Comparison of ENCODE assay signal across 8 mouse cellular contexts in genomic region chr2:20779484-20780381, GRCm38 (mm10).
A peak's percentile ranks its signal among the peaks of the same experiment; 100 is the strongest.
DNase-seq lines count a peak whose midpoint lies in the region; ATAC-seq and TF ChIP-seq lines count a peak whose summit lies in the region.

No protein-coding gene starts in this region.

- no peaks in the 10 kb centered on the region for H3K4me1 ChIP-seq in embryonic fibroblast, embryonic 13.5 days (ENCODE audit: control insufficient read depth, insufficient read depth, low read length)
- H3K4me1 ChIP-seq in hindbrain, embryonic 12.5 days = no peaks in the 10 kb centered on the region

- H3K4me2 ChIP-seq in hindbrain, embryonic 12.5 days (replicated peaks) = no peak overlapping the region

- peak; percentile 81 for ATAC-seq in hindbrain, embryonic 12.5 days (ENCODE audit: low FRiP score)
- ATAC-seq in megakaryocyte-erythroid progenitor cell, adult 5-6 weeks (replicated peaks; ENCODE audit: low FRiP score, low TSS enrichment, poor library complexity, severe bottlenecking) = peak; percentile 73; the same call in 1 of the 2 replicates

- TF ChIP-seq CTCF in embryonic fibroblast, embryonic 13.5 days (IDR thresholded peaks at IDR 0.05; ENCODE audit: borderline replicate concordance, insufficient read depth, low read length) = peak; percentile 74; the same call in 1 of the 2 replicates

- H3K27ac ChIP-seq in embryonic fibroblast, embryonic 13.5 days (ENCODE audit: insufficient read depth, low read length) = no peak overlapping the region
- H3K27ac ChIP-seq in hindbrain, embryonic 12.5 days = no peak overlapping the region

- no peak for TF ChIP-seq POLR2A in embryonic fibroblast, embryonic 13.5 days (IDR thresholded peaks at IDR 0.05; ENCODE audit: low read depth, low read length)

- 34% methylated on average over 6 of the region's 6 CpGs for WGBS in hindbrain, embryonic 12.5 days

- H3K36me3 ChIP-seq in hindbrain, embryonic 12.5 days = no peaks in the 10 kb centered on the region

- DNase-seq in gastrocnemius, adult 18-20 months (ENCODE audit: low spot score) = peak; percentile 59
- DNase-seq in gastrocnemius, adult 8-10 months (ENCODE audit: low spot score in 2 of 2) = no peak
- peak; percentile 43 for DNase-seq in brain, embryonic 18.5 days (ENCODE audit: low read depth, low spot score)
- peak; percentile 26 for DNase-seq in layer of hippocampus, adult 9-11 months
- peak; percentile 53 for DNase-seq in skeletal muscle tissue, adult 2 months (ENCODE audit: low read depth, low spot score)

- no peak overlapping the region for H3K4me3 ChIP-seq in embryonic fibroblast, embryonic 13.5 days (ENCODE audit: insufficient read depth, low read length)
- H3K4me3 ChIP-seq in hindbrain, embryonic 12.5 days = no peak overlapping the region

- H3K9ac ChIP-seq in hindbrain, embryonic 12.5 days = no peak overlapping the region

- H3K9me3 ChIP-seq in hindbrain, embryonic 12.5 days (replicated peaks) = no peaks in the 10 kb centered on the region

- no peaks in the 10 kb centered on the region for H3K27me3 ChIP-seq in hindbrain, embryonic 12.5 days

Comparison
In these comparisons a context has a peak if more than half of its experiments do, and no peak if none do; other contexts are left out.
1. DNase-seq: peak in gastrocnemius, adult 18-20 months (single experiment), brain, embryonic 18.5 days (single experiment), layer of hippocampus, adult 9-11 months (single experiment) and skeletal muscle tissue, adult 2 months (single experiment); none in gastrocnemius, adult 8-10 months (0 of 2).